Mouse (Mus musculus): Measurements from ENCODE around the gene Map7d1. TPM values are rescaled to one million over a fixed set of nuclear protein-coding genes. Genes with fewer than 3 reads are reported as not detected.

Map7d1 gene
- total RNA-seq, 2 experiments from 2014 or later: 254 to 283 TPM

- no peak for DNase-seq (ENCODE audit: low spot score in 2 of 2)
Measured at GRCm38 (mm10) chr4:126275081-126275480, 18.9 kb upstream of the Map7d1 start.

GRCm38 (mm10) chr4:126273753-126274152, 17.6 kb upstream of the Map7d1 start:
- DNase-seq (ENCODE audit: low spot score in 2 of 2): no peak

GRCm38 (mm10) chr4:126269292-126269691, 13.1 kb upstream of the Map7d1 start:
- no peak for DNase-seq (ENCODE audit: low spot score in 2 of 2)

- peak; percentile 97 to 100 for DNase-seq (ENCODE audit: low spot score in 2 of 2)
Measured at GRCm38 (mm10) chr4:126262119-126262807, 6.1 kb upstream of the Map7d1 start, which contains the start of gene Trappc3. Gene Trappc3, plus strand, starts transcription at chr4:126262325.

- no peak for DNase-seq (ENCODE audit: low spot score in 2 of 2)
Measured at GRCm38 (mm10) chr4:126261675-126262074, 5.5 kb upstream of the Map7d1 start.

GRCm38 (mm10) chr4:126261266-126261665, 5.1 kb upstream of the Map7d1 start:
- DNase-seq (ENCODE audit: low spot score in 2 of 2): peak in 1 of 2 experiments; percentile 49

- peak; percentile 60 to 83 for DNase-seq (ENCODE audit: low spot score in 2 of 2)
Measured at GRCm38 (mm10) chr4:126260520-126261201, 4.5 kb upstream of the Map7d1 start.

- peak; percentile 57 to 86 for DNase-seq (ENCODE audit: low spot score in 2 of 2)
Measured at GRCm38 (mm10) chr4:126259523-126260160, 3.5 kb upstream of the Map7d1 start.

- peak in 1 of 2 experiments; percentile 46 for DNase-seq (ENCODE audit: low spot score in 2 of 2)
Measured at GRCm38 (mm10) chr4:126259063-126259462, 2.9 kb upstream of the Map7d1 start.

- peak in 1 of 2 experiments; percentile 50 for DNase-seq (ENCODE audit: low spot score in 2 of 2)
Measured at GRCm38 (mm10) chr4:126256967-126257881, 1.1 kb upstream of the Map7d1 start.

- peak in 1 of 2 experiments; percentile 56 for DNase-seq (ENCODE audit: low spot score in 2 of 2)
Measured at GRCm38 (mm10) chr4:126255113-126256001, 786 bp downstream of the Map7d1 start.

- DNase-seq (ENCODE audit: low spot score in 2 of 2): peak in 1 of 2 experiments; percentile 72
Measured at GRCm38 (mm10) chr4:126254315-126255112, 1.6 kb downstream of the Map7d1 start.

GRCm38 (mm10) chr4:126253637-126254272, 2.4 kb downstream of the Map7d1 start:
- DNase-seq (ENCODE audit: low spot score in 2 of 2): no peak

GRCm38 (mm10) chr4:126252411-126253237, 3.5 kb downstream of the Map7d1 start:
- DNase-seq (ENCODE audit: low spot score in 2 of 2): no peak

- DNase-seq (ENCODE audit: low spot score in 2 of 2): no peak
Measured at GRCm38 (mm10) chr4:126251655-126252254, 4.4 kb downstream of the Map7d1 start.

- no peak for DNase-seq (ENCODE audit: low spot score in 2 of 2)
Measured at GRCm38 (mm10) chr4:126250659-126251058, 5.5 kb downstream of the Map7d1 start.

GRCm38 (mm10) chr4:126248261-126248868, 7.8 kb downstream of the Map7d1 start:
- DNase-seq (ENCODE audit: low spot score in 2 of 2): no peak
